Mouse (Mus musculus) megakaryocyte, adult 5-6 weeks (primary cell): Measurements from ENCODE around the gene Serpinf2. TPM values are rescaled to one million over a fixed set of nuclear protein-coding genes. Genes with fewer than 3 reads are reported as not detected.

ENCODE experiments used
- ATAC-seq: 2 replicates; pipeline ENCODE4 v1.8.0; 2016; ENCODE audit warnings: mild to moderate bottlenecking, inconsistent platforms; ENCODE audit not compliant: poor library complexity, severe bottlenecking
- total RNA-seq, 2 experiments: library from RNA; stranded (forward) in 1 of 2; stranded (reverse) in 1 of 2; fragments of 153-499, 151-499 nt in 1 of 2; fragments of 221-1000, 200-1000 nt in 1 of 2; gene quantifications; 2 replicates each; pipeline versions ENCODE4 v1.2.3 to v1.2.4; 2015 to 2017

The Serpinf2 gene
- 0.71 TPM in 1 of 2 replicates, not detected in the other for total RNA-seq (2015)
- not detected in 2 replicates for total RNA-seq (2017)

DNA sequence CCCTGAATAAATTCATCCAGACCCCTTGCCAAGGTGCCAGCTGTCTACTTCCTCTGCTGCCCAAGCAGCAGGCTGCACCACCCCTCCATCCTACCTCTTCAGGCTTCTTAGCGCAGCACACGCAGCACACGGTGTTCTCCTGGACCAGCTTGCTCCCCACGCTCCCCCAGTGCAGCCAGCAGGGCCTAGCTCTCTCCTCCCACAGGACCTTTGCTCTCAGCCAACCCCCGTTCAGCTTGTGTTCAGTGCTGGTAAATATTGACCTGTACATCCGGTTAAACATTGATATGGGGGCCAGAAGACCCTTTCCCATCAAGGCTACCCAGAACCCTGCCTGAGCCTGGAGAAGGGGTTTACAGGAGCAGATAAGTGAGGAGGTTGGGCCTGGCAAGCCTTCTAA lies at the start of gene Serpinf2:
Gene Serpinf2 (minus strand): TSS at position 229 of the 400 bp plus-strand sequence.
- ATAC-seq = no peak

DNA sequence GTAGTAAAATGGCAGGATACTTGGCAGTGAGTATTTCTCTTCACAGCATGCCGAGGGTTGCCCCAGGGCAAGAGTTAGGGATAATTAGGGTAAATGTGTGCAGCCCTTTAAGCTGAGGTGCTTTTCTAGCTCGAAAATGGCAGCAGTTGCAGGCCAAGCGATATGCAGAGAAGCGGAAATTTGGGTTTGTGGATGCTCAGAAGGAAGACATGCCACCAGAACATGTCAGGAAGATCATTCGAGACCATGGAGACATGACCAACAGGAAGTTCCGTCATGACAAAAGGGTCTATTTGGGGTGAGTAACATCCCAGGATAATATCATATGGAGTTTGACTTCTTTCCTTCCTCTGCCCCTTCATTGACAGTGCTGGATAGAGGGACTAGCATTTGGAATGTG lies 48.1 kb upstream of the Serpinf2 start:
- no peak for ATAC-seq

DNA sequence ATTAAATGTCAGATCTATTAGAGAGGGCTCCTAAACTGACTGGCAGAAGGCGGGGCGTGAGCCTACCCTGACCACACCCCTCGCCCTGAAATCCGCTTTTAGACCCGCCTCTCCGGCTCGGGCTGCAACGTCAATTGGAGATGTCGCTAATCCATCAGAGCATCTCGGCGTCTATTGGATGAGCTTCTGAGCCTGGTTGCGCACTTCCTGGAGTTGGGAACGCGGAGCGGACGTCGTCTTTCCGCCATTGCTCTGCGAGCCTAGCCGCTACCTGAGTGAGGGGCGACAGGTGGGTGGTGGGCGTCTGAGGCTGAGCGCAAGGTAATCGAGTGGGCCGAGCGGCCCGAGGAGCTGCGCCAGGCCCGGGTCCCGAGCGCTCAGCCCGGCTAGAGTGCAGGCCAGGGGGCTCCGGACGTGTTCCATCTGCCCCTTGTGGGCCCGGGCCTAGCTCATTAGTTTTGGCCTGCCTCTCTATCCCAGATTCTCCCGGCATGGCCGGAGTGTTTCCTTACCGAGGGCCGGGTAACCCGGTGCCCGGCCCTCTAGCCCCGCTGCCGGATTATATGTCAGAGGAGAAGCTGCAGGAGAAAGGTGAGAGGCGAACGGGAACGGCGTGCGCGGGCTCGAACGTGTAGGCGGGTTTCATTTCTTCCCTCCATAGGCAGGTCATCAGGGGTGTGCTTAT lies 47.4 kb upstream of the Serpinf2 start, which contains the start of gene Prpf8:
Gene Prpf8 (plus strand): TSS at position 216 of the 685 bp plus-strand sequence.
- ATAC-seq = peak; percentile 100

DNA sequence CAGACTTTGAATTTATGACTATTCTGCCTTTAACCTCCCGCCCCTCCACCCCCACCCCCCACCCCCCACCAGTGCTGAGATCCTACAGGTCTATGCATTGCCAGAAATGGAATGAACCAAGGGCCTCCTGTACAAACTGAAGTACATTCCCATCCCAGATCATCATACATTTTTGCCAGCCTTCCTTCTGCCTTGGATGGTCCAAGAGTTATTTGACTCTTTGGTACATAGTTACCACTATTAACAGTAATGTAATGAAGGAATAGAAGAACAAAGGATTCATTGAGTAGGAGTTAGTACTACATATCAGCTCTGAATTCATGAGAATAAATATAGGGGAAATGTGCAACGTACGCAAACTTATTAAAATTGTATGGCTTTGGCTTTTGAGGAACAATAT lies 46.8 kb upstream of the Serpinf2 start:
- ATAC-seq = 0 out of 2 replicates have a peak, but pooled peaks have one; percentile 1

DNA sequence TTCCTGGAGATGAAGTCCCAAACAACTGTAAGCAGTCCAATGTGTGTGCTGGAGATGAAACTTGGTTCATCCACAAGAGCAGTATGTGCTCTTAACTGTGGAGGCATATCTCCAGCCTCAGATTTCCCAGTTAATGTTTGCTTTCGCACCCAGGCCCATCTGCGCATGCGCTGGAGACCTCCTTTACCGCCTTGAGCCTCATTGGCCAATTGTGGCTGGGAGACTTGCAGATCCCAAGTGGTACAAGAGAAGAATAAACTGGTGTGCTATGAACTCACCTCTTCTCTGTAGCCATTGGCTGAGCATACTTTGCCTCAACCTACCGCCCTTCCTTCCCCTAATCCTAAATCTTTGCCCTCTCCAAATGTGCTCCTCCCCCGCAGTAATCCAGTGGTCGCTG lies 34.0 kb upstream of the Serpinf2 start:
- no peak for ATAC-seq

DNA sequence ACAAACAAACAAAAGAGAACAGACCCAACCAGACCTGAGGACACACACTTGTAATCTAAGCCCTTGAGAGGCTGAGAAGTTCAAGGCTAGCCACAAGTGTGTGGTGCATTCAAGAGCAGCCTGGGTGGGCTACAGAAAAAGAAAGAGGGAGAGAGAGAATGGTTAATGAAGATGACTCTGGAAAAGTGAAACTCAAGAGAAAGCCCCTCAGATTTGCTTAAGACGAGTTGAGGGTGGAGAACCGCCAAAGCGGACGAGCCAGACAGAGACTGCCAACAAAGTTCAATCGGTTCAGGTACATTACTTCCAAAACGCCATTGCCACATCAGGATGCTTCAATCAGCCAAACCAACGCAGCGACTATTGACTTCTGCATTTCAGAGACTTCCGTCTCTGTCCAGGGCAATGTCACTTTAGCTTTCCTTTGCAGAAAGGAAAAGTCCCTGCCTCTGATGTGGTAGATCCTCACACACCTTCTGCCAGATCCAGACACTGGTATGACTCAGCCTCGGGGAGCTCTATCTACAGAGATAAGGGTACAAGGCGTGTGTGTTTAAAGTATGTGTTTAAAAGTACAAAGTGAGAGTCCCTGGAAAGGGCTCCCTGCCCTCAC lies 33.2 kb upstream of the Serpinf2 start:
- peak; percentile 77 for ATAC-seq

DNA sequence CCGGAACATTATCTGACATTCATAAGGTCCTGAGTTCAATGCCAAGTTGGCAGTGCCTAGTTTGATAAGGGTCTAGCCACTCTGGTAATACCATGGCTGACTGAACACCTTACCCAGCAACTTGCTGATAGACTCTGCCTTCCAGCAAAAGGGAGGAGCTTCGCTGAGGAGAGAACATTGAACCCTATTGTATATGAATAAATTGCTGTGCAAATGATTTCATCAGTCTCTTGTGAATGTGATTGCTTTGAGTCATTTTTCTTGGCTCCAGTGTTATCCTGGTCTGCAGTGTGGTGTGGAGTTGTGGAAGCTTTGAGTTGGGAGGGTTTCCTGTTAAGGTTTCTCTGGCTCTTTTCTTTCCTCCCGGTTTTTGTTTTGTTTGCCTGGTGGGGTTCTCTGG lies 31.3 kb upstream of the Serpinf2 start:
- ATAC-seq = no peak

DNA sequence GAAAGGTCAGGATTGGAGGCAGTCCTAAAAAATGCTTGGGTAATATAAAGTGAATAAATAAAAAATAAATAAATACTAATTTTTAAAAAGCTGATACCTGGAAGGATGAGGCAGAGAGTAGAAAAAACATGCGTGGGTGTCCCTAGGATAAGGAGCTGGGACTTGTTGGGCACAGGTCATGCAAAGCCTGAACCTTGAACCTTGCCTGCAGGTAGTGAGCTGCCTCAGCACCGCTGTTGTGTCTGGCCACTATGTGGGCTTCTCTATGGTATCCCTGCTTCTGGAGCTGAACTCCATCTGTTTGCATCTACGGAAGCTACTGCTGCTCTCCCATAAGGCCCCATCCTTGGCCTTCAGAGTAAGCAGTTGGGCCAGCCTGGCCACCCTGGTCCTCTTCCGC lies 29.9 kb upstream of the Serpinf2 start:
- ATAC-seq = no peak

DNA sequence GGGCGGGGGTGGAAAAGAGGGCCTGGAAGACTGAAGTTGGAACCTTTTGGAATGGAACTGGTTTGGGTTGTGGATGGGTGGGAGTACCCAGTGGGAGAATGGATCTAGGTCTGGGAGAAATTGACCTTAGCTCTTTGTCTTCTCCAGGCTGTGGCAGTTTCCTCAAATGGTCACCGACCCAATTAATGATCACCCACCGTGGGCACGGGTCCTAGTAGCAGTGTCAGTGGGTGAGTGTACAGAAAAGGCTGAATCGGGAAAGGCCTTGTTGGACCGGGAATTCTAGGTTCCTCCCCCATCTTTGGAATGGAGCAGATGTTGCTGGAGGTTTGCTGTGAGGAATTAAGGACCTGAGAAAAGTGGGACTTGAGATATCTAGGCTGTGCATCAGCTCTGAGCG lies 29.0 kb upstream of the Serpinf2 start:
- ATAC-seq = no peak

DNA sequence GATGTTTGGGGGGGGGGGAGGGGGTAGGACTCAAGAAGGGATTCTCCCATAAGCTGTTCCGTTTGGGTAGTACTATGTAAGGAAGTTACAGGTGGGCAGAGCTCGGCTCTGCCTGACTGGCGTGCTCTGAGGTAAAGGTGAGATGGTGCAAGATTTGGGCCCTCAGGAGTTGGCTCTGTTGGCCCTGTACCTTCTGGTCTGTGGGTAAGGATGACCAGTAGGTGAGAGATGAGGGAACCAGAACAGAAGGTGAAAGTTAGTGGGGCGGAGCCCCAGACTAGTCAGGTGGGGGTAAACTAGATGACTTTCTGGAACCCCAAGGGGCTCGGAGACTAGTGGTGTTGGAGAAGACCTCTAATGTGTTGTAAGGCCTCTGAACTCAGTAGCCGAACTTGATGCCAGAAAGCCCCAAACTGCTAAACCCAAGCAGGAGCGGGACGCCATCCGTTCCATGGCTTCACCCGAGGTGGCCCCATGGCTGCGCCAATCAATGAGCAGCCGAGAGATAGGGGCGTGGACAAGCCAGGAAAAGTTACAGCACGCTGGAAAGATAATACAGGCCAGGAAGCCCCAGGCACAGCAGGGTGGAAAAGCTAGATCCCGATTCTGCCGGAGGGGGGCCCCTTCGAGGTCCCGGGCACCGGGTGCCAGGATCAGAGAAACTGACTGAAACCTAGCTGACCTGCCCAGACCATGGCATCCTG lies 28.3 kb upstream of the Serpinf2 start:
- ATAC-seq = peak; percentile 60

DNA sequence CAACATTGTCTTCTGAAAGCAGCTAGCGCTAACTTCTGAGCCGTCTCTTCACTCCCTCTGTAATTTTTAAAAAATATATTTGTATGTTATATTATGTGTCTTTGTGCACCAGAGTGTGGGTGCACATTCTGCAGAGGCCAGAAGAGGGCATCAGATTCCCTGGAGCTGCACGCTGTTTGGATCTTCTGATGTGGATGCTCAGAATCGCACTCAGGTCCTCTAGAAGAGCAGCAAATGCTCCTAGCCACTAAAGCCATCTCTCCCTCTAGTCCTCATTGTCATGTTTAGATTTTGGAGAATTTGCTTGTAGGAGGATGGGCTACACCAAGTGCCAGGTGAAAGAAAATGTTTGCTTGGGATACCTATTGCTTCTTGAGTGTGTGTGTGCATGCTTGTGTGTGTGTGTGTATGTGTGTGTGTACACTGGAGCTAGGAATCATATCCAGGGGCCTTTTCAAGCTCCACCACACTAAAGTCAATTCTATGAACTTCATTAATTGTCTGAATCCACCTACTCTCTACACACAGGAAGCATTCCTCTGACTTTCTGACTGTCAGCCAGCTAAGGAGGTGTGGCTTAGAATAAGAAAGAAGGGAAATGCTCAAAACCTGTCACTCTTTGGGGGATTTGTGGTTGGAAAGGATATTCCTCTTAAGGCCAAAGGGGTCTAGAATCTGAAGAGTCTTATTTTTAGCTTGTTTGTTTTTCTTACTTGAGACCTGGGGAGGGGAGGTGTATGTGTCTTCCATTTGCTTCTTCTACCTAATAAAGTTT lies 27.5 kb upstream of the Serpinf2 start:
- ATAC-seq = no peak

DNA sequence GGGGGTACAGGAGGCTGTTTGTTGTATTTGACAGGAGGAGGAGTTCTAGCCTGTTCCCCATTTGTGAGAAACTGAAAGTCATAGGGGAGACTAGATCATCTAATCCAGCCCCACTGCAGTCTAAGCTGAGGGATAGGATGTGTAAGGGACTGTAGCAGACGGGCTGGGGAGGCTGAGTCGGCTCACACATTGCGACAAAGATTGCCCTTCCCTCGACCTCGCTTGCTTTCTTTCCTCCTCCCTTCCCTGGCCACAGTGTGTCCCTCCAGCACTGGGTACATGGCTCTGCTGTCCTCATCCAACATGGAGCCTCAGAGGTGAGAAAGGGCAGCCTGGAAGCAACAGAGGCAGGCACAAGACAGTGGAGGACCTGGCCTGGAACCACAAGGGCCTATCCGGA lies 25.7 kb upstream of the Serpinf2 start:
- ATAC-seq = no peak

DNA sequence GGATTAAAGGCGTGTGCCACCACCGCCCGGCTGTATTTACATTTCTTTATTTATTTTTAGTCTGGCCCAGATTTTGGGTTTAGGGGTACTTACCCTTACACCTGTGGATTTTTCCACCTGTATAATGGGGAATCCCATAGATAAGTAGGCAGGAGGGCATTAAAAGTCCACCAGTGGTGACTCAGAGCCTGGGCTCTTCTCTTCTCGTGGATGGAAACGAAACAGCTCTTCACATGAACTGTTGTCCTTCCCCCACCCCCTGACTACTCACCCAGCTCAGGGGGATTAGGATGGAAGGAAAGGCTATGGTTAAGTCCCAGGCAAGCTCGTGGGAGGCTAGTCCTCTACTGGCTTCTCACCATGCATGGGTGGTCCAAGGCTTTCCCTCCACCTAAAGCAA lies 25.0 kb upstream of the Serpinf2 start:
- ATAC-seq = no peak

DNA sequence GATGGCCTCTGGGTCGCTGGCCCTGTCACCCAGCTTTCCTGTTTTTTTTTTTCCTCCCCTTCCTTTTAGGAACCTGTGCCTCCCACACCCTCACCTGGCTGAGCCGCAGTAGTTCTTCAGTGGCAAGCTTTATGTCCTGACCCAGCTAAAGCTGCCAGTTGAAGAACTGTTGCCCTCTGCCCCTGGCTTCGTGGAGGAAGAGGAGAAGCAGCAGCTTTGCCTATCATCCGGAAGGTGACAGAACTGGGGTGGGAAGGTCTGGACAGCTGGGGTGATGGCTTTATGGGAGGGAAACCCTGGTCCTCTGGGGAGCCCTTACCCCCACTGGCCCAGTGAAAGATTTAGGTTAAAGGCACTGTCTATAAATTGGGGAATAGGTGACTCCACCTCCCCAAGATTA lies 24.2 kb upstream of the Serpinf2 start:
- no peak for ATAC-seq

DNA sequence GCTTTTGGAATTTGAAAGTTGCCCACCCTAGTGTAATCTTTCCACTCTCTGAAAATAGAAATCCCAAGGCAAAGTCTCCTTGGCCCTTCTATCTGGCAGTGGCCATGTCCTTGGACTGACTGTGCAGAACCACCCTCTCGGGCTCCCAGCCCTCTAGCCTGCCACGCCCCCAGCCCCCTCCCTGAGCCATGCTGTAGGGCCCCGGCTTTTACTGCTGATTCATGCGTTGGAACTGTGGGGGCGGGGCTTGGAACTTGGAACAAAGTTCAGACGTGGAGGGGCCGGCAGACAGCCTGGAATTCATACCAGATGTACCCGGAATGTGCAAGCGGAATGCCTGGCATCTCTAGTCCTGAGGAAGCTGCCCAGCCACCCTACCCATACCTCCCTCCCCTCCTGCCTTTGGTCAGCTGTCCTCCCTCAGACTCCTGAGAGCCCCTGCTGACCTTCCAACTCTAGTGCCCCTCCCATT lies 23.5 kb upstream of the Serpinf2 start:
- no peak for ATAC-seq

DNA sequence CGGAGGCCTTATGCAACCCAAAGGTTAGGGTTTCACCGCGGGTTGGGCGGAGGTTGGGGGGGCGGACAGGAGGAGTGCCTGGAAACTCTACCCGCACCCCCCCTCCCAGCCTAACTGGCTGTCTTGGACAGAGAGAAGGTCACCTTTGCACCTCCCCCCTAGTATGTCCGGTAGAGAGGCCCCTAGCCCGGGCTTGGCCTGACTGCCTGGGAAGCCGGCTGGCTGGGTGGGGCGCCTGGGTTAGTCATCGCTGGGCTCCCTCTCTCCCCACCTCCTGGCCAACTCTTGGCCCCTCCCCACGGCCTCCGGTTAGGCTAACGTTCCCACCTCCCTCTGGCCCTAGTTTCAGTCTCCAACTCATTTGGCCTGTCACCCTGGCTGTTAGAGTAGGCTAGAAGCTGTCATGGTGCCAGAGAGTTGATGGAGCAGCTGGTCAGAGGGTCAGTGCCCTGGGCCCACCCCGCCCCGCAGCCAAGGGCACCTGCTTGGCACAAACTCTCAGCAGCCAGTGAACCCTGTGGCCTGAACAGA lies 22.9 kb upstream of the Serpinf2 start:
- ATAC-seq = peak; percentile 7; the same call in 1 of the 2 replicates

DNA sequence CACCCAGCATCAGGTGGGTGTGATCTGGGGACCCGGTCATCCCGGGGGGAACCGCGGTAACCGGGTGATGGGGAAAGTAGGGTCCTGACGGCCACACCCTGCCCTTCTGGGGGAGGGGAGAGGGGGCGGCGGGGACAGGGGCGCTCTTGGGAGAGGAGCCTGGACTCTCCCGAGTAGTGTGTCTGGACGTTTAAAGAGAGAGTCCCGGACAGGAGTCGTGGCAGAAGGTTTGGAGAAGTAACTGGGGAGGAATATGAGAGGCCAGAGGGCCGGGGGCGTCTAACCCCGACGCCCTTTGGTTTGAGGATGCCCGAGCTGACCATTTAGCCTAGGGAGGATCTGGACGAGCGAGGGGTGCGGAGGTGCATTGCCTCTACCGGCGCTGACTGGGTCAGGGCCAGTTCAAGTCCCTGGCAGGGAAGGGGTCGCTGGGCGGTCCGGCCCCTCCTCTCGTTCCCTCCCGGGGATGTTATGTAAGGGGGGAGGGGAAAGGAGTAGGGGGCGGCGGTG lies 22.4 kb upstream of the Serpinf2 start:
- no peak for ATAC-seq

DNA sequence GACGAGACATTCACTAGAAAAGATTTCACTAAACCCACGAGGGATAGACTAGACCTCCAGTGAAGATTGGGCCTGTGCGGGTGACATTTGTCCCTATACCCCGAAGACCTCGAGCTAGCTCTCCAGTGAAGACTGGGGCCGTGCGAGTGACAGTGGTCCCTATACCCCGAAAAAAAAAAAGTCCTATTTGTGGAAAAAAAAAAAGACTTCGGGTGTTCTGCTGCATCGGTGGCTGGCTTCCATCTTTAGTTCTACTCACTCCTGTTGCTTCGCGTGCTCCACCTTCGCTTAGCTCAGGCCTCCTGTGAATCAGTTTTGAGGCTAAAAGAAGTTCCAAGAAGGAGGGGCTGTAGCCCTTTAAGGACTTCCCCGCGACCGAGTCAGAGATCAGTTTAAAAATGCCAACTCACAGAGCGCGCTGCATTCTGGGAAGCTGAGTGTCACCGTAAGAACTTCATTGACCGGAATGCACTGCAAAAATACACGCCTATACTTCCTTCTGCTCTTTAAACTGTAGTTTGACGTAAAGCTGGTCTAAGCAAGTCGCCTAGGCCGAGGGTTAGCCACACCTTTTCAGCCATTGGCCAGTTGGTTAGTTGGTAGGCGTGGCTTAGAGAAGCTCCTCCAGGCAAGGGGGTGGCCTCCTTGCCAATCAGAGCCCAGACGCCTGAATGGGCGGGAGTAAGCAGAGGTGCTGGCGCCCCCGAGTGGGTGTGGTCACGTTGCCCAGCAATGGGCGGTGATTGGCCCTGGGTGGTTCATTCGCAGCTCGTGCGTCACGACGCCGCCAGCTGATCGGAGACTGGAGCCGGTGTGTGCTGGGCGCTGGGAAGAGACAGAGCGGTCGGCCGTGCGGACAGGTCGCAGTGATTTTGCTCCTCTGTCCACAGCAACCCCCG lies 21.7 kb upstream of the Serpinf2 start, which contains the start of gene Tlcd2:
Gene Tlcd2 (plus strand): TSS at position 872 of the 899 bp plus-strand sequence.
- peak; percentile 69 for ATAC-seq

DNA sequence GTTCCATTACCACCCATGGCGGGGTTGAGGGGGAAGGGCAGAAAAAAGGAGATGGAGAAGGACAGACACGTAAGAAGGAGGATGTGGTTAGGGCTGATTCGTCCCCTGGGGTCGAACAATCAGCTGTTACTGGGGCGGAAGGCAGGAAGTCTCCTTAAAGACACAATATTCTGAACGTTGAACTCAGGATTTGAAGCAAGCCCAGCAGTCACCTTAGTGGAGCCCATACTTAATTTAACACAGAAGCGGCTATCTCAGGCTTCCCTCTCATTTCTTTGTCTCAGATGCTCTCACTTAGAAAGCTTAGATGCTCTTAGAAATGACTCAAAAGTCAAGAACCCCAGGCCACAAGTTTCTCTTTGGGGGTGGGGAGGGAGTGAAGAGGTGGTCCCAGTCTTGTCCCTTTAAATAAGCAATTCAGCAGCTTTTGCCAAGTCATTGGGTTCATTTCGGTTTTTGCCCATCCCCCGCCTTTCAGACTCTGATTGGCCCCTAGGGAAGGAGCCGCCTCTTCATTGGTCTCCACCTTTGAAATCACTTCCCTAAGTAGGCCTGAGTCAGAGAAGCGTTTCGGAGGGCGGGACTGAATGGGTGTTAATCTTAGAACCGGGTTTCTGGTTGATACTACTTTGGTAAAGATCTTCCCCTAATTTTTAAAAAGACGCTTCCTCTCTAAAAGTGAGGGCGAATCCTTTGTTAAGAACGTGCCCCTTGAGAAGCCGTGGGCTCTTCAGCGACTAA lies 20.9 kb upstream of the Serpinf2 start:
- peak; percentile 45 for ATAC-seq
